Mouse (Mus musculus): ENCODE data around the gene Cx3cl1. TPM values are rescaled to one million over a fixed set of nuclear protein-coding genes. Genes with fewer than 3 reads are reported as not detected.

The Cx3cl1 gene
- polyA plus RNA-seq, 1 experiment from 2014 or later, result 6.8 TPM

- no peaks in the 10 kb centered on the region for H3K9me3 ChIP-seq
- ATAC-seq (ENCODE audit: low FRiP score, low read depth), result no peak
- H3K4me3 ChIP-seq, result no peak overlapping the region
- H3K27me3 ChIP-seq, result no peaks in the 10 kb centered on the region
- no peak overlapping the region for H3K27ac ChIP-seq
- WGBS, result 87% methylated on average over 8 of the region's 8 CpGs
- no peaks in the 10 kb centered on the region for H3K36me3 ChIP-seq
- H3K4me2 ChIP-seq (replicated peaks), result no peak overlapping the region
- H3K9ac ChIP-seq, result no peak overlapping the region
- H3K4me1 ChIP-seq, result no peaks in the 10 kb centered on the region
Observed at GRCm38 (mm10) chr8:94746832-94747231, 25.0 kb upstream of the Cx3cl1 start.

GRCm38 (mm10) chr8:94748363-94748762 lies 23.4 kb upstream of the Cx3cl1 start:
- no peak overlapping the region for H3K4me3 ChIP-seq
- H3K4me2 ChIP-seq (replicated peaks), result no peak overlapping the region
- H3K9me3 ChIP-seq, result no peaks in the 10 kb centered on the region
- ATAC-seq (ENCODE audit: low FRiP score, low read depth), result no peak
- H3K4me1 ChIP-seq, result no peaks in the 10 kb centered on the region
- no peak overlapping the region for H3K27ac ChIP-seq
- no peaks in the 10 kb centered on the region for H3K36me3 ChIP-seq
- H3K9ac ChIP-seq, result no peak overlapping the region
- H3K27me3 ChIP-seq, result no peaks in the 10 kb centered on the region
- WGBS, result 55% methylated on average over 4 of the region's 4 CpGs

- H3K27me3 ChIP-seq, result no peaks in the 10 kb centered on the region
Observed at GRCm38 (mm10) chr8:94749942-94750341, 21.9 kb upstream of the Cx3cl1 start.

GRCm38 (mm10) chr8:94751023-94751849 lies 20.6 kb upstream of the Cx3cl1 start:
- ATAC-seq (ENCODE audit: low FRiP score, low read depth), result no peak
- H3K36me3 ChIP-seq, result no peaks in the 10 kb centered on the region
- H3K4me2 ChIP-seq (replicated peaks), result no peak overlapping the region
- no peaks in the 10 kb centered on the region for H3K4me1 ChIP-seq
- H3K27me3 ChIP-seq, result no peaks in the 10 kb centered on the region
- no peak overlapping the region for H3K9ac ChIP-seq
- no peaks in the 10 kb centered on the region for H3K9me3 ChIP-seq
- no peak overlapping the region for H3K27ac ChIP-seq
- no peak overlapping the region for H3K4me3 ChIP-seq
- 77% methylated on average over 10 of the region's 10 CpGs for WGBS

More at GRCm38 (mm10) chr8:94749942-94750341, 21.9 kb upstream of the Cx3cl1 start:
- H3K36me3 ChIP-seq, result no peaks in the 10 kb centered on the region
- H3K9me3 ChIP-seq, result no peaks in the 10 kb centered on the region
- no peak overlapping the region for H3K4me2 ChIP-seq (replicated peaks)
- WGBS, result 76% methylated on average over 3 of the region's 3 CpGs
- H3K9ac ChIP-seq, result no peak overlapping the region
- H3K27ac ChIP-seq, result no peak overlapping the region
- no peaks in the 10 kb centered on the region for H3K4me1 ChIP-seq
- ATAC-seq (ENCODE audit: low FRiP score, low read depth), result no peak
- H3K4me3 ChIP-seq, result no peak overlapping the region

- no peak overlapping the region for H3K4me3 ChIP-seq
- no peak overlapping the region for H3K27ac ChIP-seq
- WGBS, result 90% methylated on average over 2 of the region's 2 CpGs
- H3K4me1 ChIP-seq, result no peaks in the 10 kb centered on the region
- ATAC-seq (ENCODE audit: low FRiP score, low read depth), result no peak
- H3K36me3 ChIP-seq, result no peaks in the 10 kb centered on the region
- no peak overlapping the region for H3K9ac ChIP-seq
- H3K4me2 ChIP-seq (replicated peaks), result no peak overlapping the region
- no peaks in the 10 kb centered on the region for H3K9me3 ChIP-seq
- H3K27me3 ChIP-seq, result no peaks in the 10 kb centered on the region
Observed at GRCm38 (mm10) chr8:94754006-94754405, 17.8 kb upstream of the Cx3cl1 start.

- H3K27me3 ChIP-seq, result no peaks in the 10 kb centered on the region
- H3K27ac ChIP-seq, result no peak overlapping the region
- no peak overlapping the region for H3K4me2 ChIP-seq (replicated peaks)
- no peaks in the 10 kb centered on the region for H3K9me3 ChIP-seq
- H3K4me1 ChIP-seq, result no peaks in the 10 kb centered on the region
- H3K4me3 ChIP-seq, result no peak overlapping the region
- H3K9ac ChIP-seq, result no peak overlapping the region
- 92% methylated on average over 2 of the region's 2 CpGs for WGBS
- no peaks in the 10 kb centered on the region for H3K36me3 ChIP-seq
- no peak for ATAC-seq (ENCODE audit: low FRiP score, low read depth)
Observed at GRCm38 (mm10) chr8:94754486-94754885, 17.3 kb upstream of the Cx3cl1 start.

- WGBS, result 74% methylated on average over 9 of the region's 9 CpGs
- H3K9me3 ChIP-seq, result no peaks in the 10 kb centered on the region
- H3K27ac ChIP-seq, result no peak overlapping the region
- ATAC-seq (ENCODE audit: low FRiP score, low read depth), result no peak
- peaks cover 28% of the 10 kb centered on the region for H3K27me3 ChIP-seq
- H3K4me3 ChIP-seq, result no peak overlapping the region
- H3K4me2 ChIP-seq (replicated peaks), result no peak overlapping the region
- H3K9ac ChIP-seq, result no peak overlapping the region
- peaks cover 13% of the 10 kb centered on the region for H3K4me1 ChIP-seq
- H3K36me3 ChIP-seq, result no peaks in the 10 kb centered on the region
Observed at GRCm38 (mm10) chr8:94767035-94767434, 4.8 kb upstream of the Cx3cl1 start.

GRCm38 (mm10) chr8:94770945-94771344 lies 864 bp upstream of the Cx3cl1 start:
- Histone ChIP-seq H3K4me2 (replicated peaks) (peak overlapping the region; percentile 95), H3K9me3 (no peaks in the 10 kb centered on the region), H3K9ac (no peak overlapping the region), H3K4me1 (peaks cover 32% of the 10 kb centered on the region), H3K36me3 (no peaks in the 10 kb centered on the region), H3K27me3 (peaks cover 50% of the 10 kb centered on the region), H3K4me3 (no peak overlapping the region), H3K27ac (no peak overlapping the region)
- no peak for ATAC-seq (ENCODE audit: low FRiP score, low read depth)
- WGBS, result 48% methylated on average over 6 of the region's 6 CpGs

GRCm38 (mm10) chr8:94773048-94773447 lies 1.2 kb downstream of the Cx3cl1 start:
- no peak overlapping the region for H3K27ac ChIP-seq
- H3K4me3 ChIP-seq, result peak overlapping the region; percentile 55; the same call in 1 of the 2 replicates
- no peak for ATAC-seq (ENCODE audit: low FRiP score, low read depth)

GRCm38 (mm10) chr8:94773700-94774171 lies 1.9 kb downstream of the Cx3cl1 start:
- Histone ChIP-seq H3K4me2 (replicated peaks) (peak overlapping the region; percentile 27; the same call in 1 of the 2 replicates), H3K27ac (no peak overlapping the region), H3K9me3 (no peaks in the 10 kb centered on the region), H3K4me1 (peaks cover 43% of the 10 kb centered on the region), H3K36me3 (no peaks in the 10 kb centered on the region), H3K9ac (no peak overlapping the region), H3K4me3 (no peak overlapping the region), H3K27me3 (peaks cover 50% of the 10 kb centered on the region)
- ATAC-seq (ENCODE audit: low FRiP score, low read depth), result no peak
- WGBS, result 8% methylated on average over 12 of the region's 12 CpGs

More at GRCm38 (mm10) chr8:94773048-94773447, 1.2 kb downstream of the Cx3cl1 start:
- Histone ChIP-seq H3K9ac (no peak overlapping the region), H3K27me3 (peaks cover 50% of the 10 kb centered on the region), H3K36me3 (no peaks in the 10 kb centered on the region), H3K4me2 (replicated peaks) (peak overlapping the region; percentile 95), H3K4me1 (peaks cover 36% of the 10 kb centered on the region), H3K9me3 (no peaks in the 10 kb centered on the region)
- WGBS, result 48% methylated on average over 6 of the region's 6 CpGs

GRCm38 (mm10) chr8:94774601-94775000 lies 2.8 kb downstream of the Cx3cl1 start:
- Histone ChIP-seq H3K9me3 (no peaks in the 10 kb centered on the region), H3K27ac (no peak overlapping the region), H3K4me3 (no peak overlapping the region), H3K9ac (no peak overlapping the region), H3K36me3 (no peaks in the 10 kb centered on the region), H3K4me2 (replicated peaks) (no peak overlapping the region), H3K27me3 (peaks cover 45% of the 10 kb centered on the region), H3K4me1 (peaks cover 47% of the 10 kb centered on the region)
- WGBS, result 68% methylated on average over 1 of the region's 1 CpGs
- no peak for ATAC-seq (ENCODE audit: low FRiP score, low read depth)

GRCm38 (mm10) chr8:94776346-94776745 lies 4.5 kb downstream of the Cx3cl1 start:
- no peak overlapping the region for H3K27ac ChIP-seq
- no peaks in the 10 kb centered on the region for H3K36me3 ChIP-seq
- no peak overlapping the region for H3K4me3 ChIP-seq
- peaks cover 28% of the 10 kb centered on the region for H3K27me3 ChIP-seq
- peaks cover 42% of the 10 kb centered on the region for H3K4me1 ChIP-seq
- H3K9ac ChIP-seq, result no peak overlapping the region
- 81% methylated on average over 2 of the region's 2 CpGs for whole genome bisulfite sequencing
- no peak overlapping the region for H3K4me2 ChIP-seq (replicated peaks)
- ATAC-seq (ENCODE audit: low FRiP score, low read depth), result no peak
- no peaks in the 10 kb centered on the region for H3K9me3 ChIP-seq
